Mouse (Mus musculus): ENCODE measurements around the gene Nr4a1. TPM values are rescaled to one million over a fixed set of nuclear protein-coding genes. Genes with fewer than 3 reads are reported as not detected.
A peak's percentile ranks its signal among the peaks of the same experiment; 100 is the strongest.

Nr4a1 gene
- polyA plus RNA-seq, 1 experiment from 2014 or later, result 2.4 TPM

- H3K27ac ChIP-seq, result no peak overlapping the region
- WGBS, result 70% methylated on average over 12 of the region's 12 CpGs
- no peaks in the 10 kb centered on the region for H3K9me3 ChIP-seq (replicated peaks)
- peaks cover 15% of the 10 kb centered on the region for H3K4me1 ChIP-seq
- no peaks in the 10 kb centered on the region for H3K36me3 ChIP-seq (ENCODE audit: poor library complexity, severe bottlenecking)
- H3K4me3 ChIP-seq, result no peak overlapping the region
- H3K9ac ChIP-seq, result no peak overlapping the region
- no peaks in the 10 kb centered on the region for H3K27me3 ChIP-seq
- H3K4me2 ChIP-seq, result no peak overlapping the region
- ATAC-seq, result no peak
Measured at GRCm38 (mm10) chr15:101279430-101279999, 25.4 kb downstream of the Nr4a1 start.

- Histone ChIP-seq H3K27me3 (no peaks in the 10 kb centered on the region), H3K27ac (no peak overlapping the region), H3K4me3 (no peak overlapping the region), H3K4me1 (peaks cover 27% of the 10 kb centered on the region), H3K9ac (no peak overlapping the region), H3K36me3 (ENCODE audit: poor library complexity, severe bottlenecking) (peaks cover 12% of the 10 kb centered on the region), H3K9me3 (replicated peaks) (no peaks in the 10 kb centered on the region), H3K4me2 (no peak overlapping the region)
- no peak for ATAC-seq
- 81% methylated on average over 5 of the region's 5 CpGs for WGBS
Measured at GRCm38 (mm10) chr15:101282471-101282870, 28.4 kb downstream of the Nr4a1 start.

- 1% methylated on average over 26 of the region's 26 CpGs for WGBS
- Histone ChIP-seq H3K36me3 (ENCODE audit: poor library complexity, severe bottlenecking) (peaks cover 21% of the 10 kb centered on the region), H3K4me3 (peak overlapping the region; percentile 76), H3K27me3 (no peaks in the 10 kb centered on the region), H3K9ac (peak overlapping the region; percentile 83), H3K9me3 (replicated peaks) (no peaks in the 10 kb centered on the region), H3K27ac (peak overlapping the region; percentile 12; the same call in 1 of the 2 replicates), H3K4me2 (peak overlapping the region; percentile 78), H3K4me1 (peaks cover 22% of the 10 kb centered on the region)
- peak; percentile 57 for ATAC-seq
Measured at GRCm38 (mm10) chr15:101283183-101283910, 29.3 kb downstream of the Nr4a1 start.

- peak; percentile 96 for ATAC-seq
- WGBS, result 0% methylated on average over 61 of the region's 61 CpGs
- no peaks in the 10 kb centered on the region for H3K9me3 ChIP-seq (replicated peaks)
Measured at GRCm38 (mm10) chr15:101283911-101284750, 30.1 kb downstream of the Nr4a1 start, which contains the start of gene Atg101. Gene Atg101 (plus strand): TSS chr15:101284272.

GRCm38 (mm10) chr15:101286129-101286770 is 32.2 kb downstream of the Nr4a1 start:
- Histone ChIP-seq H3K4me3 (no peak overlapping the region), H3K36me3 (ENCODE audit: poor library complexity, severe bottlenecking) (peaks cover 50% of the 10 kb centered on the region), H3K9ac (no peak overlapping the region), H3K9me3 (replicated peaks) (no peaks in the 10 kb centered on the region), H3K4me1 (peaks cover 22% of the 10 kb centered on the region), H3K27me3 (no peaks in the 10 kb centered on the region), H3K27ac (no peak overlapping the region), H3K4me2 (no peak overlapping the region)
- WGBS, result 67% methylated on average over 9 of the region's 9 CpGs
- no peak for ATAC-seq

More at GRCm38 (mm10) chr15:101283911-101284750, 30.1 kb downstream of the Nr4a1 start, which contains the start of gene Atg101:
- Histone ChIP-seq H3K36me3 (ENCODE audit: poor library complexity, severe bottlenecking) (peaks cover 29% of the 10 kb centered on the region), H3K27me3 (no peaks in the 10 kb centered on the region), H3K27ac (peak within 1 kb of the TSS; percentile 77), H3K4me2 (peak within 1 kb of the TSS; percentile 78), H3K4me3 (peak within 1 kb of the TSS; percentile 76), H3K4me1 (peaks cover 22% of the 10 kb centered on the region), H3K9ac (peak within 1 kb of the TSS; percentile 83)

GRCm38 (mm10) chr15:101287361-101287760 is 33.3 kb downstream of the Nr4a1 start:
- peaks cover 22% of the 10 kb centered on the region for H3K4me1 ChIP-seq
- peaks cover 61% of the 10 kb centered on the region for H3K36me3 ChIP-seq (ENCODE audit: poor library complexity, severe bottlenecking)
- no peaks in the 10 kb centered on the region for H3K9me3 ChIP-seq (replicated peaks)
- H3K27ac ChIP-seq, result no peak overlapping the region
- H3K27me3 ChIP-seq, result no peaks in the 10 kb centered on the region
- no peak overlapping the region for H3K4me3 ChIP-seq
- no peak overlapping the region for H3K4me2 ChIP-seq
- no peak for ATAC-seq
- H3K9ac ChIP-seq, result no peak overlapping the region; the same call in 1 of the 2 replicates
- 86% methylated on average over 6 of the region's 6 CpGs for whole genome bisulfite sequencing

GRCm38 (mm10) chr15:101290354-101290753 is 36.3 kb downstream of the Nr4a1 start:
- no peak overlapping the region for H3K4me3 ChIP-seq
- H3K4me2 ChIP-seq, result no peak overlapping the region
- H3K27me3 ChIP-seq, result no peaks in the 10 kb centered on the region
- H3K27ac ChIP-seq, result no peak overlapping the region
- no peak for ATAC-seq
- H3K36me3 ChIP-seq (ENCODE audit: poor library complexity, severe bottlenecking), result peaks cover 62% of the 10 kb centered on the region
- no peaks in the 10 kb centered on the region for H3K9me3 ChIP-seq (replicated peaks)
- WGBS, result 94% methylated on average over 15 of the region's 15 CpGs
- peaks cover 6% of the 10 kb centered on the region for H3K4me1 ChIP-seq
- H3K9ac ChIP-seq, result no peak overlapping the region

GRCm38 (mm10) chr15:101292012-101292411 is 37.9 kb downstream of the Nr4a1 start:
- 89% methylated on average over 3 of the region's 3 CpGs for WGBS
- Histone ChIP-seq H3K4me2 (no peak overlapping the region), H3K4me1 (no peaks in the 10 kb centered on the region), H3K9me3 (replicated peaks) (no peaks in the 10 kb centered on the region), H3K36me3 (ENCODE audit: poor library complexity, severe bottlenecking) (peaks cover 55% of the 10 kb centered on the region), H3K27me3 (no peaks in the 10 kb centered on the region), H3K9ac (no peak overlapping the region), H3K27ac (no peak overlapping the region), H3K4me3 (no peak overlapping the region)
- ATAC-seq, result no peak

- no peak within 1 kb of the TSS for H3K4me3 ChIP-seq
- H3K27me3 ChIP-seq, result no peaks in the 10 kb centered on the region
- no peak within 1 kb of the TSS for H3K4me2 ChIP-seq
- H3K9ac ChIP-seq, result no peak within 1 kb of the TSS
- 71% methylated on average over 18 of the region's 18 CpGs for WGBS
- H3K9me3 ChIP-seq (replicated peaks), result no peaks in the 10 kb centered on the region
- no peak within 1 kb of the TSS for H3K27ac ChIP-seq
- peaks cover 44% of the 10 kb centered on the region for H3K36me3 ChIP-seq (ENCODE audit: poor library complexity, severe bottlenecking)
- no peak for ATAC-seq
- no peaks in the 10 kb centered on the region for H3K4me1 ChIP-seq
Measured at GRCm38 (mm10) chr15:101293025-101293621, 39.1 kb downstream of the Nr4a1 start, which contains the start of gene 6030408B16Rik. Gene 6030408B16Rik (plus strand): TSS chr15:101293212.

GRCm38 (mm10) chr15:101294028-101294894 is 40.2 kb downstream of the Nr4a1 start:
- Histone ChIP-seq H3K4me2 (no peak overlapping the region), H3K27ac (no peak overlapping the region), H3K4me3 (no peak overlapping the region), H3K36me3 (ENCODE audit: poor library complexity, severe bottlenecking) (peaks cover 32% of the 10 kb centered on the region), H3K9me3 (replicated peaks) (no peaks in the 10 kb centered on the region), H3K4me1 (no peaks in the 10 kb centered on the region), H3K9ac (no peak overlapping the region), H3K27me3 (no peaks in the 10 kb centered on the region)
- no peak for ATAC-seq
- 69% methylated on average over 16 of the region's 16 CpGs for WGBS
